Mouse (Mus musculus) brain, embryonic 14.5 days (tissue): ENCODE measurements at regions not wholly inside any gene's neighbourhood (a gene's known extent, or its start where the extent isn't known, plus 50 kb on each side); places are given as distances from the start of the nearest gene placed in this dataset.

Source experiments
- CTCF ChIP-seq: fragments of 200-500 bp; IDR thresholded peaks from 2 replicates; pipeline ENCODE4 v1.5.1; 2012; ENCODE audit warnings: inconsistent platforms, mild to moderate bottlenecking, moderate library complexity, borderline replicate concordance; ENCODE audit not compliant: insufficient read depth, insufficient read length; ENCODE audit errors: extremely low read depth
- POLR2A ChIP-seq: fragments of 200-500 bp; IDR thresholded peaks from 2 replicates; pipeline ENCODE4 v1.6.1; 2012; ENCODE audit warnings: mild to moderate bottlenecking, inconsistent platforms, borderline replicate concordance; ENCODE audit not compliant: poor library complexity, insufficient read depth, insufficient read length, severe bottlenecking; ENCODE audit errors: extremely low read depth

DNA sequence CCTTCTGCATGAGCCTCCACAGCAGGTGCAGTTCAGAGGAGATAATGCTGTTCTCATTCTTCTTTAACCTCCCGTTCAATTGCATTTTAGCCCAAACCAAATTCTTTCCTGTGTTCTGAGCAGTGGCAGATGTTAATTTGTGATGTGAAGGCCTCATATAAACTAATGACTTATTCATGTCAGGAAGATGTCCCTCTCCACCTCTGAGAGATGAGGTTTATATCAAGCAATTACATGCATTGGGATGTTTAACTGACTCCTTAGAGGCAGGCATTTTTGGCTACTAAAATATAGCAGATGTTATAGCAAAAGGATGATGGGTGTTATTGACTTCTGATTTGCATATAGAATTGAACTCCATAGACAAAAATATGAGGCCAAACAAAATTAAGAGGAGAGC is 262.1 kb downstream of the Kcna4 start:
- TF ChIP-seq CTCF (no peak), POLR2A (no peak)
